Mouse (Mus musculus) cortical plate, adult 2 months (tissue): ENCODE measurements around the gene Kptn. TPM values are rescaled to one million over a fixed set of nuclear protein-coding genes. Genes with fewer than 3 reads are reported as not detected.
A peak's percentile ranks its signal among the peaks of the same experiment; 100 is the strongest.

Experiments used
- H3K27ac ChIP-seq: fragments of 200-500 bp; 2 replicates; pipeline ENCODE4 v1.5.1; 2012; ENCODE audit warnings: low read length, control low read depth, inconsistent platforms; ENCODE audit not compliant: insufficient read depth
- H3K4me1 ChIP-seq: fragments of 200-500 bp; 2 replicates; pipeline ENCODE4 v1.6.1; 2011; ENCODE audit warnings: low read length; ENCODE audit not compliant: control insufficient read depth, insufficient read depth
- H3K4me3 ChIP-seq: fragments of 200-500 bp; 2 replicates; pipeline ENCODE4 v1.5.1; 2011; ENCODE audit warnings: mild to moderate bottlenecking, low read length, control low read depth; ENCODE audit not compliant: insufficient read depth
- CTCF ChIP-seq: fragments of 200-500 bp; IDR thresholded peaks from 2 replicates; pipeline ENCODE4 v1.5.1; 2011; ENCODE audit warnings: mild to moderate bottlenecking, control low read depth, low read length; ENCODE audit not compliant: insufficient read depth; ENCODE audit errors: extremely low read depth
- POLR2A ChIP-seq: fragments of 200-500 bp; IDR thresholded peaks from 2 replicates; pipeline ENCODE4 v1.6.1; 2011; ENCODE audit warnings: mild to moderate bottlenecking, low read length, control low read depth; ENCODE audit not compliant: insufficient read depth; ENCODE audit errors: extremely low read depth
- polyA plus RNA-seq: library from polyadenylated mRNA; depleted of rRNA; stranded (reverse); fragments of >200 nt; gene quantifications from 2 replicates; pipeline ENCODE4 v1.2.3, GENCODE M21; 2012

Gene Kptn
- polyA plus RNA-seq, 1 experiment = 51.3 TPM

DNA sequence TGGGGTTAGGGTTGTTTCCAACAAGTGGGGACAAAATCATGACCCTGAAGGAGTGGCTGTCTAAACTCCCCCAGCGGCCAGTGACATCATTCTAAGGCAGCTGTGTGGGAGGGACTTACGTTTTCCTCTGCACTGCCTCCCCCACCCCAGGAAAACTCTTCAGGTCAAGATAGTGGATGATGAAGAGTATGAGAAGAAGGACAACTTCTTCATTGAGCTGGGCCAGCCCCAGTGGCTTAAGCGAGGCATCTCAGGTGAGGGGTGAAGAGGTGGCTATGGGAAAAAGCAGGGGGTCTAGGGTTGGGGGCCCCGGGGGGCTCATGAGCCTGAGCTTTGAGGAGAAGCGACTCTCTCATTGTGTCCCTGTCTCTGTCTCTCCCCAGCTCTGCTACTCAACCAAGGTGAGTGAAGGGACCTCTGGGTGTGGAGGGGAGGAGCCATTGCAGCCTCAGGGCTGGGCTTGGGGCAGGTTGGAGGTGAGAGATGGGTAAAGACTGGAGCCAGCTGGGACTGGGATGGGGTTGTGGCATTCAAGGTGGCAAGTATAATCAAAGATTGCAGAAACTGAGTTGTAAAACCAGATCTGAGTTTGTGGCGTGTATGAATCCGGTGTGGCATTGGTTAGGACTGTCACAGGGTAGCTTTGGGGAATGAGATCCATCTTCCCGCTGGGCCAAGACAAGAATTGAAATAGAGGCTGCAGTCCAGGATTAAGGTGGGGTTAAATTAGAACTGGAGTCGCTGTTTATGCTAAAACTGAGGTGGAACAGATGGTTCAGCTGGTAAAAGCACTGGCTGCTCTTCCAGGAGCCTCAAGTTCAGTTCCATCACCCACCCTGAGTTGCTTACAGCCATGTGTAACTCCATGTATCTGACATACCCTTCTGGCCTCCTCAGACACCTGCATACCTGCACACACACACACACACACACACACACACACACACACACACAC, 30.8 kb downstream of the Kptn start:
- TF ChIP-seq POLR2A = no peak
- TF ChIP-seq CTCF = no peak
- Histone ChIP-seq H3K4me1 (peaks cover 11% of the 10 kb centered on the region), H3K27ac (0 out of 2 replicates have a peak overlapping the region, but pooled peaks have one; percentile 32)

DNA sequence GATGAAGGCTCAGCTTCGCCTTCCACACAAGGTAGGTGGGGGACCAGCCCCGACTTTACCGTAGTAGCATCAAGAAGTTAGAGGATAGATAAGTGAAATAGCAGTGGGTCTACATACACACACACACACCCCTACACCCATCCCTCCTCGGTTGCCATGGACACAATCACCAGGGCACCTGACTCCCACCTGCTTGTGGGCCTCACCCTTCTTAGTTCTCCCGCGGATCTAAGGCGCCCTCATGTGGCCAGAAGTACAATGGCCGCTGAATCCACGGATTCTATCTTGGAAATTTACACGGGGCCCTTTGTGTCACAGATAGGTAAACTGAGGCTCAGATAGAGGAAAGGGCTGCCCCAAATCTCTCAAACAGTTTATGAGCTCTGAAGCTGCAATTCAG, 33.8 kb downstream of the Kptn start:
- TF ChIP-seq POLR2A (no peak), CTCF (peak; percentile 66)
- peaks cover 10% of the 10 kb centered on the region for H3K4me1 ChIP-seq
- H3K4me3 ChIP-seq = no peak overlapping the region
- no peak overlapping the region for H3K27ac ChIP-seq

More for the DNA sequence above, 30.8 kb downstream of the Kptn start:
- no peak overlapping the region for H3K4me3 ChIP-seq

- Histone ChIP-seq H3K27ac (no peak overlapping the region), H3K4me1 (peaks cover 5% of the 10 kb centered on the region), H3K4me3 (no peak overlapping the region)
- TF ChIP-seq POLR2A (no peak), CTCF (no peak)
These were observed 35.6 kb downstream of the Kptn start for GRCm38 (mm10) chr7:16155132-16155872.

- TF ChIP-seq CTCF = no peak
- TF ChIP-seq POLR2A = no peak
- H3K27ac ChIP-seq = peak overlapping the region; percentile 38; the same call in 1 of the 2 replicates
These were observed 36.5 kb downstream of the Kptn start for GRCm38 (mm10) chr7:16156105-16156714.

DNA sequence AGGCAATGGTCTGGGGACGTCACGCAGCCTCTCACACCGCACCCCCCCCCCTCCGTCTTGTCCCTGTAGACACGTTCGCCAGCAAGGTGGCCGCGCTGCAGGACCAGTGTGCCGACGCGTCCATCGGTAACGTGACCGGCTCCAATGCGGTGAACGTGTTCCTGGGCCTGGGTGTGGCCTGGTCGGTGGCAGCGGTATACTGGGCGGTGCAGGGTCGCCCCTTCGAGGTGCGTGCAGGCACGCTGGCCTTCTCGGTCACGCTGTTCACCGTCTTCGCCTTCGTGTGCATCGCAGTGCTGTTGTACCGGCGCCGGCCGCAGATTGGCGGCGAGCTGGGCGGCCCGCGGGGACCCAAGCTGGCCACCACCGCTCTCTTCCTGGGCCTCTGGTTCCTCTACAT, 39.0 kb downstream of the Kptn start:
- Histone ChIP-seq H3K4me3 (no peak overlapping the region), H3K4me1 (peaks cover 5% of the 10 kb centered on the region), H3K27ac (no peak overlapping the region)
- no peak for TF ChIP-seq POLR2A
- no peak for TF ChIP-seq CTCF

More at GRCm38 (mm10) chr7:16156105-16156714, 36.5 kb downstream of the Kptn start:
- H3K4me1 ChIP-seq = peaks cover 5% of the 10 kb centered on the region
- H3K4me3 ChIP-seq = no peak overlapping the region

DNA sequence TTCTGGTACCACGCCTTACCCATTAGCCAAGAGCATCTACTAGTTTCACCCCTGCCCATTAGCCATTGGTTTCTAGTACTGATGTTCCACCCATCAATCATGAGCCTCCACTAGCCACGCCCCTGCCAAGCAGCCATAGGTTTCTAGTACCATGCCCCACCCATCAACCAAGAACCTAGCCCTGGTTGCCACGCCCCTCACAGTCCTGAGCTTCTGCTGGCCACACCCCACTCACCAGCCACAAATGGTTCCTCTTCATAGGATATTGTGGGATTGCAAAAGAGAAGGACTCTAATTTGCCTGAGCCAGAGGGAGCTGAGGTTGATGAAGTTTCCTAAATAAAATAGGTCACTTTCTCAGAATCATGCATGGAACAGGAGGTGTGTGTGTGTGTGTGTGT, 41.0 kb downstream of the Kptn start:
- H3K27ac ChIP-seq = no peak overlapping the region

GRCm38 (mm10) chr7:16161302-16161701, 41.6 kb downstream of the Kptn start:
- 0 out of 2 replicates have a peak, but pooled peaks have one; percentile 10 for TF ChIP-seq POLR2A
- no peak for TF ChIP-seq CTCF
- H3K4me1 ChIP-seq = peaks cover under 1% of the 10 kb centered on the region; the same call in 1 of the 2 replicates
- no peak overlapping the region for H3K27ac ChIP-seq

More for the DNA sequence above, 41.0 kb downstream of the Kptn start:
- Histone ChIP-seq H3K4me1 (peaks cover 2% of the 10 kb centered on the region; the same call in 1 of the 2 replicates), H3K4me3 (no peak overlapping the region)
- no peak for TF ChIP-seq CTCF
- 0 out of 2 replicates have a peak, but pooled peaks have one; percentile 12 for TF ChIP-seq POLR2A

GRCm38 (mm10) chr7:16162036-16162435, 42.3 kb downstream of the Kptn start:
- Histone ChIP-seq H3K4me1 (no peaks in the 10 kb centered on the region), H3K27ac (no peak overlapping the region), H3K4me3 (no peak overlapping the region)
- TF ChIP-seq POLR2A (0 out of 2 replicates have a peak, but pooled peaks have one; percentile 12), CTCF (no peak)

More at GRCm38 (mm10) chr7:16161302-16161701, 41.6 kb downstream of the Kptn start:
- H3K4me3 ChIP-seq = no peak overlapping the region

DNA sequence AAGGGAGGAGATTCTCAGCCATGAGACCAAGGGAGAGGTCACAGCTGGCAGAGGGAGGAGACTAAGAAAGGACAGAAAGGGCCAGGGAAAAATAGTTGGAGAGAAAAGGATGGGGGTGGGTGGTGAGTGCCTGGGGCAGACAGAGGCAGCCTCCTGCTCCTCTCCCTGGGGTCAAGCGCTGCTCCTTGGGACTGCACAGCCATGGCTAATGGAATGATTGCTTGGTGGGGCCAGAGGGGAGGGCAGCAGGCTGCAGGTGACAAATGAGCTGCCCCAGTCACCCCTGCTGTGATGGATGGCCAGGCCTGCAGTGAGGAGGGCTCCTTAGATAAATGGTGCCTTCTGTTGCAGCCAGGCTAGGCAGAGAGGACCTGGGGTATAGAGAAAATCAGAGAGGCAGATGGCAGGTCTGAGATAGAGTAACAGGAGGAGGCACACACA, 52.5 kb downstream of the Kptn start:
- TF ChIP-seq CTCF (no peak), POLR2A (no peak)
- no peaks in the 10 kb centered on the region for H3K4me1 ChIP-seq
- H3K4me3 ChIP-seq = no peak overlapping the region
- H3K27ac ChIP-seq = no peak overlapping the region
